ENCODE assay signal across 27 mouse cellular contexts in the genomic region with DNA sequence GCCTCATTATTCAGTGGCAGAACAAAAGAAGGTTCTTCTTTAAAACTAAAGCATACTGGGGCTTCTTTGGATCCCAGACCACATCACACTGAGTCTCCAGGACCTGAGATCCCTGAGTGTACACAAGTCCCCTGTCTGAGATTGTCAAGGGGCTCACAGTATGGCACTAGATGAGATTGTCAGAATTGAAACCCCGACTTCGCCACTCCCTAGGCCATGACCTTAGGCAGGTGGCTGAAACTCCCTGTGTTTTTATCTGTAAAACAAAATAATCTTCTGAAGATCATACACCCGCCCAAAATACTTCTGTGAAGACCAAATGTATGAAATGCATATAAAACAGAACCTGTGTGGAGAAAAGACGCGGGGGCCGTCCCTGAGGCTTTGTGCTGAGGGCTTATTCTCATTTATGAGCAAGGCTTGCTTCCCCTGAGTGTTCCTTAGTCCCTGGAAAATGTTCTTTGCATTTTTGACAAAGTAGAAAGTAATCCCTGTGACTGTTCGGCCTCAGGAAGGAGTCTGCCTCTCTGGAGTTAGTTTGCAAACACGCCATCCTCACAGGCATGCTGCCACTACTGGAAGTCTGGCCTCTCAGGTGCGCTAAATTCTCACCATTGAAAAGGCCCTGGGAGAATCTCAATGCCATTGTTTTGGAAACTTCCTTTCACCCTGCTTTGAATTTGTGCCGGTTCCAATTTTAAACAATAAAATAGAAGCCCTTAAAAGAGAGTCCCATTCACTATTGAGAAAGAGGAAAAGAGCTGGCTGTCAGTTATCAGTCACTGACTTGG.
DNase-seq lines count a peak whose midpoint lies in the region; ATAC-seq and TF ChIP-seq lines count a peak whose summit lies in the region.
"Had no signal": no experiment of that assay in that cellular context is flagged by ENCODE, and none has a peak within 500 bp of the region (broad histone marks: within the 10 kb centered on the region; RNA-seq: fewer than 3 reads in every experiment).

No protein-coding gene starts in this region.

- H3K4me2 ChIP-seq in hindbrain, embryonic 14.5 days (replicated peaks) = no peak overlapping the region
- H3K4me2 ChIP-seq in midbrain, embryonic 16.5 days (ENCODE audit: low read length) = no peak overlapping the region
- peak overlapping the region; percentile 33 for H3K4me2 ChIP-seq in intestine, postnatal 0 days (replicated peaks; ENCODE audit: low read depth)
- H3K4me2 ChIP-seq: embryonic facial prominence, embryonic 12.5 days; hindbrain, embryonic 13.5 days; lung, embryonic 14.5 days; midbrain, embryonic 13.5 days had no signal

- no peaks in the 10 kb centered on the region for H3K36me3 ChIP-seq in hindbrain, embryonic 10.5 days
- no peaks in the 10 kb centered on the region for H3K36me3 ChIP-seq in hindbrain, embryonic 14.5 days (replicated peaks; ENCODE audit: control insufficient read depth, insufficient read depth)
- no peaks in the 10 kb centered on the region for H3K36me3 ChIP-seq in midbrain, embryonic 10.5 days
- H3K36me3 ChIP-seq in midbrain, embryonic 16.5 days (ENCODE audit: control insufficient read depth, insufficient read depth, low read length) = no peaks in the 10 kb centered on the region
- H3K36me3 ChIP-seq in intestine, postnatal 0 days (ENCODE audit: control insufficient read depth, insufficient read depth) = no peaks in the 10 kb centered on the region
- H3K36me3 ChIP-seq: embryonic facial prominence, embryonic 12.5 days; hindbrain, embryonic 13.5 days; midbrain, embryonic 13.5 days had no signal

- H3K27ac ChIP-seq in hindbrain, embryonic 10.5 days = peak overlapping the region; percentile 66
- no peak overlapping the region for H3K27ac ChIP-seq in hindbrain, embryonic 14.5 days
- H3K27ac ChIP-seq in midbrain, embryonic 10.5 days (replicated peaks) = peak overlapping the region; percentile 50
- H3K27ac ChIP-seq in midbrain, embryonic 16.5 days (ENCODE audit: low read length) = no peak overlapping the region
- peak overlapping the region; percentile 36 for H3K27ac ChIP-seq in intestine, postnatal 0 days (ENCODE audit: low read depth, low read length)
- H3K27ac ChIP-seq: embryonic facial prominence, embryonic 12.5 days; hindbrain, embryonic 13.5 days; kidney, postnatal 0 days; liver, embryonic 14.5 days; midbrain, embryonic 13.5 days; stomach, postnatal 0 days had no signal

- no peak overlapping the region for H3K9ac ChIP-seq in hindbrain, embryonic 14.5 days
- H3K9ac ChIP-seq in midbrain, embryonic 16.5 days (ENCODE audit: low read depth, low read length) = no peak overlapping the region
- no peak overlapping the region for H3K9ac ChIP-seq in intestine, postnatal 0 days (ENCODE audit: low read depth, low read length)
- H3K9ac ChIP-seq: embryonic facial prominence, embryonic 12.5 days; hindbrain, embryonic 13.5 days; liver, embryonic 14.5 days; lung, embryonic 14.5 days; midbrain, embryonic 13.5 days had no signal

- no peak for TF ChIP-seq CTCF in intestine, postnatal 0 days (IDR thresholded peaks at IDR 0.05; ENCODE audit: low read depth)

- H3K4me1 ChIP-seq in hindbrain, embryonic 10.5 days (replicated peaks) = peaks cover 49% of the 10 kb centered on the region
- 0 out of 2 replicates have a peak, but pooled peaks cover 7% of the 10 kb centered on the region for H3K4me1 ChIP-seq in hindbrain, embryonic 14.5 days (replicated peaks; ENCODE audit: control insufficient read depth, insufficient read depth, low read length)
- H3K4me1 ChIP-seq in midbrain, embryonic 10.5 days = peaks cover 48% of the 10 kb centered on the region
- peaks cover 15% of the 10 kb centered on the region for H3K4me1 ChIP-seq in midbrain, embryonic 16.5 days (ENCODE audit: control insufficient read depth, insufficient read depth, low read length)
- peaks cover 8% of the 10 kb centered on the region; the same call in 1 of the 2 replicates for H3K4me1 ChIP-seq in intestine, postnatal 0 days (replicated peaks; ENCODE audit: control insufficient read depth, insufficient read depth, low read length)

- DNase-seq in hindbrain, embryonic 10.5 days (ENCODE audit: low spot score) = no peak
- DNase-seq in hindbrain, embryonic 14.5 days (ENCODE audit: low spot score) = no peak
- DNase-seq in midbrain, embryonic 10.5 days (ENCODE audit: low spot score) = no peak
- DNase-seq in spleen, postnatal 36 days (ENCODE audit: low spot score in 2 of 2) = no peak
- DNase-seq: adrenal gland, adult 8-10 months; cerebellum, adult 8-10 months; cerebellum, postnatal 25 days; gastrocnemius, postnatal 25 days; heart, adult 18-20 months; heart, postnatal 36 days; liver; lung, embryonic 14.5 days; lung, postnatal 14 days; right cerebral cortex, postnatal 25 days; spleen, adult 18-20 months; thymus, adult 18-20 months; thymus, postnatal 36 days had no signal

- H3K27me3 ChIP-seq in hindbrain, embryonic 10.5 days (ENCODE audit: insufficient read depth, poor library complexity, severe bottlenecking) = 0 out of 2 replicates have a peak, but pooled peaks cover 5% of the 10 kb centered on the region
- H3K27me3 ChIP-seq in hindbrain, embryonic 14.5 days (ENCODE audit: control insufficient read depth, insufficient read depth, low read length) = no peaks in the 10 kb centered on the region
- peaks cover 7% of the 10 kb centered on the region; the same call in 1 of the 2 replicates for H3K27me3 ChIP-seq in midbrain, embryonic 10.5 days (ENCODE audit: low read depth, poor library complexity, severe bottlenecking)
- H3K27me3 ChIP-seq in midbrain, embryonic 16.5 days (ENCODE audit: control insufficient read depth, insufficient read depth, low read depth, low read length) = no peaks in the 10 kb centered on the region
- H3K27me3 ChIP-seq in intestine, postnatal 0 days (replicated peaks; ENCODE audit: control insufficient read depth, insufficient read depth, low read length) = no peaks in the 10 kb centered on the region
- H3K27me3 ChIP-seq: embryonic facial prominence, embryonic 12.5 days; hindbrain, embryonic 13.5 days; midbrain, embryonic 13.5 days had no signal

- 57% methylated on average over 10 of the region's 10 CpGs for WGBS in hindbrain, embryonic 10.5 days
- 42% methylated on average over 10 of the region's 10 CpGs for WGBS in hindbrain, embryonic 14.5 days
- WGBS in midbrain, embryonic 10.5 days = 59% methylated on average over 10 of the region's 10 CpGs
- 27% methylated on average over 10 of the region's 10 CpGs for WGBS in midbrain, embryonic 16.5 days
- WGBS in intestine, postnatal 0 days = 46% methylated on average over 10 of the region's 10 CpGs

- H3K9me3 ChIP-seq in hindbrain, embryonic 10.5 days = no peaks in the 10 kb centered on the region
- no peaks in the 10 kb centered on the region for H3K9me3 ChIP-seq in hindbrain, embryonic 14.5 days (ENCODE audit: control insufficient read depth, low read length)
- no peaks in the 10 kb centered on the region for H3K9me3 ChIP-seq in midbrain, embryonic 10.5 days (replicated peaks)
- no peaks in the 10 kb centered on the region for H3K9me3 ChIP-seq in midbrain, embryonic 16.5 days (replicated peaks; ENCODE audit: control insufficient read depth, low read length, poor library complexity, severe bottlenecking)
- H3K9me3 ChIP-seq in intestine, postnatal 0 days (ENCODE audit: control insufficient read depth) = no peaks in the 10 kb centered on the region
- H3K9me3 ChIP-seq: embryonic facial prominence, embryonic 12.5 days; hindbrain, embryonic 13.5 days; midbrain, embryonic 13.5 days had no signal

- no peak for ATAC-seq in hindbrain, embryonic 14.5 days (ENCODE audit: low FRiP score)
- no peak for ATAC-seq in midbrain, embryonic 16.5 days
- ATAC-seq in activated CD4-positive, CD25-positive, alpha-beta regulatory T cell, adult 4 months = peak; percentile 11
- ATAC-seq in intestine, postnatal 0 days = no peak
- ATAC-seq: forebrain, embryonic 14.5 days; midbrain, embryonic 13.5 days had no signal

- no peak overlapping the region for H3K4me3 ChIP-seq in hindbrain, embryonic 10.5 days
- no peak overlapping the region for H3K4me3 ChIP-seq in hindbrain, embryonic 14.5 days (replicated peaks; ENCODE audit: low read length)
- no peak overlapping the region for H3K4me3 ChIP-seq in midbrain, embryonic 10.5 days
- no peak overlapping the region for H3K4me3 ChIP-seq in midbrain, embryonic 16.5 days (ENCODE audit: low read depth, low read length)
- no peak overlapping the region for H3K4me3 ChIP-seq in intestine, postnatal 0 days (ENCODE audit: low read depth, low read length)
- H3K4me3 ChIP-seq: embryonic facial prominence, embryonic 12.5 days; hindbrain, embryonic 13.5 days; midbrain, embryonic 13.5 days had no signal

Comparison
In these comparisons a context has a peak if more than half of its experiments do, and no peak if none do; other contexts are left out.
1. H3K27ac ChIP-seq: peak in hindbrain, embryonic 10.5 days (single experiment), midbrain, embryonic 10.5 days (single experiment) and intestine, postnatal 0 days (single experiment); none in hindbrain, embryonic 14.5 days (single experiment) and midbrain, embryonic 16.5 days (single experiment).